Mouse (Mus musculus) bone marrow, adult 2 months (tissue): ENCODE data around the gene Zfp3. TPM values are rescaled to one million over a fixed set of nuclear protein-coding genes. Genes with fewer than 3 reads are reported as not detected.

Experiments
- H3K27ac ChIP-seq: fragments of 200-500 bp; 2 replicates; pipeline ENCODE4 v1.5.1; 2012; ENCODE audit warnings: low read depth, mild to moderate bottlenecking, control low read depth, inconsistent platforms, low read length; ENCODE audit not compliant: control insufficient read depth, poor library complexity, insufficient read depth
- H3K4me1 ChIP-seq: fragments of 200-500 bp; 2 replicates; pipeline ENCODE4 v1.6.1; 2011; ENCODE audit warnings: low read length; ENCODE audit not compliant: control insufficient read depth, insufficient read depth
- H3K4me3 ChIP-seq: fragments of 200-500 bp; replicated peaks from 2 replicates; pipeline ENCODE3; 2011; ENCODE audit warnings: mild to moderate bottlenecking, low read depth, low read length, control low read depth; ENCODE audit not compliant: control insufficient read depth
- CTCF ChIP-seq: fragments of 200-500 bp; IDR thresholded peaks from 2 replicates; pipeline ENCODE4 v1.5.1; 2011; ENCODE audit warnings: low read length, control low read depth; ENCODE audit not compliant: control insufficient read depth, insufficient read depth
- POLR2A ChIP-seq: fragments of 200-500 bp; IDR thresholded peaks from 2 replicates; pipeline ENCODE4 v1.6.1; 2011; ENCODE audit warnings: low read depth, mild to moderate bottlenecking, control low read depth, low read length, borderline replicate concordance; ENCODE audit not compliant: control insufficient read depth
- WGBS: fragments of 180-500 bp; shearing (Covaris S2); methylation state at CpG from one replicate; pipeline ENCODE4 v1.1.7; 2018; 5-methylcytosine and 5-hydroxymethylcytosine counted together
- polyA plus RNA-seq: library from polyadenylated mRNA; stranded (reverse); fragments of >200 nt; gene quantifications from 2 replicates; pipeline ENCODE4 v1.2.4, GENCODE M21; 2011; ENCODE audit warnings: low replicate concordance; ENCODE audit not compliant: missing spikeins, insufficient read depth, insufficient read length

Gene Zfp3
- polyA plus RNA-seq, 1 experiment: 1.7 TPM

- Histone ChIP-seq H3K27ac (no peak overlapping the region), H3K4me3 (no peak overlapping the region), H3K4me1 (no peaks in the 10 kb centered on the region; the same call in 1 of the 2 replicates)
- 70% methylated on average over 9 of the region's 9 CpGs for WGBS
- TF ChIP-seq CTCF (no peak), POLR2A (no peak)
These were observed 33.5 kb upstream of the Zfp3 start for GRCm38 (mm10) chr11:70730427-70731038.

- no peak overlapping the region for H3K4me3 ChIP-seq
These were observed 32.8 kb upstream of the Zfp3 start for GRCm38 (mm10) chr11:70731178-70731577.

GRCm38 (mm10) chr11:70733256-70733655 is 30.8 kb upstream of the Zfp3 start:
- no peak for TF ChIP-seq CTCF
- TF ChIP-seq POLR2A: no peak
- no peaks in the 10 kb centered on the region; the same call in 1 of the 2 replicates for H3K4me1 ChIP-seq
- H3K27ac ChIP-seq: no peak overlapping the region
- WGBS: 69% methylated on average over 5 of the region's 5 CpGs
- no peak overlapping the region for H3K4me3 ChIP-seq

More at GRCm38 (mm10) chr11:70731178-70731577, 32.8 kb upstream of the Zfp3 start:
- TF ChIP-seq CTCF: no peak
- no peak for TF ChIP-seq POLR2A
- H3K27ac ChIP-seq: no peak overlapping the region
- no peaks in the 10 kb centered on the region; the same call in 1 of the 2 replicates for H3K4me1 ChIP-seq
- WGBS: 67% methylated on average over 5 of the region's 5 CpGs

- no peak overlapping the region for H3K27ac ChIP-seq
- TF ChIP-seq POLR2A (no peak), CTCF (no peak)
- H3K4me1 ChIP-seq: no peaks in the 10 kb centered on the region; the same call in 1 of the 2 replicates
- H3K4me3 ChIP-seq: no peak overlapping the region
- WGBS: 12% methylated on average over 5 of the region's 5 CpGs
These were observed 26.3 kb upstream of the Zfp3 start for GRCm38 (mm10) chr11:70737749-70738148.

GRCm38 (mm10) chr11:70741603-70742002 is 22.4 kb upstream of the Zfp3 start:
- Histone ChIP-seq H3K4me1 (no peaks in the 10 kb centered on the region), H3K4me3 (no peak overlapping the region), H3K27ac (no peak overlapping the region)
- WGBS: 86% methylated on average over 3 of the region's 3 CpGs
- TF ChIP-seq CTCF (no peak), POLR2A (no peak)

- Histone ChIP-seq H3K4me1 (no peaks in the 10 kb centered on the region), H3K4me3 (no peak overlapping the region), H3K27ac (no peak overlapping the region)
- WGBS: 86% methylated on average over 7 of the region's 7 CpGs
- TF ChIP-seq CTCF (no peak), POLR2A (no peak)
These were observed 21.9 kb upstream of the Zfp3 start for GRCm38 (mm10) chr11:70742117-70742516.

GRCm38 (mm10) chr11:70742581-70743459 is 21.2 kb upstream of the Zfp3 start:
- Histone ChIP-seq H3K4me3 (no peak overlapping the region), H3K4me1 (no peaks in the 10 kb centered on the region), H3K27ac (no peak overlapping the region)
- TF ChIP-seq CTCF (no peak), POLR2A (no peak)
- 78% methylated on average over 12 of the region's 12 CpGs for WGBS

- no peak overlapping the region for H3K4me3 ChIP-seq
- 80% methylated on average over 7 of the region's 7 CpGs for WGBS
- H3K27ac ChIP-seq: no peak overlapping the region
- TF ChIP-seq CTCF (no peak), POLR2A (no peak)
- no peaks in the 10 kb centered on the region for H3K4me1 ChIP-seq
These were observed 18.4 kb upstream of the Zfp3 start for GRCm38 (mm10) chr11:70745636-70746035.
